Mouse (Mus musculus) liver, embryonic 11.5 days (tissue): ENCODE data around the gene Nprl2. TPM values are rescaled to one million over a fixed set of nuclear protein-coding genes. Genes with fewer than 3 reads are reported as not detected.
"Not testable (repeated sequence)": the region's sequence is repeated elsewhere in the genome, so short reads cannot be mapped to it uniquely, and the experiment has no call there.

ENCODE experiments used
- ATAC-seq: fragments of 200-750 bp; cut with Nextera tagmentation; replicated peaks from 2 replicates; pipeline ENCODE4 v1.8.0; 2017; ENCODE audit warnings: moderate number of reproducible peaks, mild to moderate bottlenecking, moderate TSS enrichment, moderate library complexity; ENCODE audit not compliant: low FRiP score
- DNase-seq: peaks from one replicate; pipeline ENCODE4 v3.0.0-alpha.2; 2017; ENCODE audit warnings: low spot score
- H3K27ac ChIP-seq: fragments of 300-500 bp; sonication (generic); 2 replicates; pipeline ENCODE4 v1.5.1; 2014; ENCODE audit warnings: mild to moderate bottlenecking, low read depth, low read length, control low read depth
- H3K27me3 ChIP-seq: fragments of 300-500 bp; sonication (generic); replicated peaks from 2 replicates; pipeline ENCODE4 v1.6.1; 2014; ENCODE audit warnings: low read length, mixed read lengths; ENCODE audit not compliant: control insufficient read depth, insufficient read depth
- H3K36me3 ChIP-seq: fragments of 300-500 bp; sonication (generic); 2 replicates; pipeline ENCODE4 v1.6.1; 2014; ENCODE audit warnings: mild to moderate bottlenecking, low read length, moderate library complexity, mixed read lengths; ENCODE audit not compliant: control insufficient read depth, insufficient read depth
- H3K4me1 ChIP-seq: fragments of 300-500 bp; sonication (generic); replicated peaks from 2 replicates; pipeline ENCODE4 v1.6.1; 2014; ENCODE audit warnings: low read length, mixed read lengths; ENCODE audit not compliant: control insufficient read depth, insufficient read depth
- H3K4me2 ChIP-seq: fragments of 300-500 bp; sonication (generic); 2 replicates; pipeline ENCODE4 v1.6.1; 2014; ENCODE audit warnings: mild to moderate bottlenecking, control low read depth, moderate library complexity
- H3K4me3 ChIP-seq: fragments of 300-500 bp; sonication (generic); 2 replicates; pipeline ENCODE4 v1.5.1; 2014; ENCODE audit warnings: low read depth, low read length, control low read depth
- H3K9ac ChIP-seq: fragments of 300-500 bp; sonication (generic); 2 replicates; pipeline ENCODE4 v1.6.1; 2014; ENCODE audit warnings: low read depth, low read length, control low read depth
- H3K9me3 ChIP-seq: fragments of 300-500 bp; sonication (generic); 2 replicates; pipeline ENCODE4 v1.6.1; 2016; ENCODE audit warnings: low read length, inconsistent platforms, mixed read lengths; ENCODE audit not compliant: control insufficient read depth
- WGBS: fragments of 180-500 bp; shearing (Covaris S2); extraction: QIAGEN DNeasy Blood & Tissue Kit; methylation state at CpG from one replicate; pipeline ENCODE4 v1.1.7; 2014; 5-methylcytosine and 5-hydroxymethylcytosine counted together
- polyA plus RNA-seq: library from polyadenylated mRNA; unstranded; fragments of >200 nt; fragmentation: Nextera tagmentation; extraction: Ambion mirVana; gene quantifications from 2 replicates; pipeline ENCODE4 v1.2.1, GENCODE M21; 2014

Gene Nprl2
- polyA plus RNA-seq, 1 experiment from 2014 or later: 31.3 TPM

- peaks cover 48% of the 10 kb centered on the region for H3K4me1 ChIP-seq
These were observed 11.7 kb downstream of the Nprl2 start for GRCm38 (mm10) chr9:107553541-107554318.

GRCm38 (mm10) chr9:107554319-107554825 is 12.3 kb downstream of the Nprl2 start:
- Histone ChIP-seq H3K4me1 (peaks cover 48% of the 10 kb centered on the region), H3K9ac (peak overlapping the region; percentile 89), H3K9me3 (no peaks in the 10 kb centered on the region), H3K4me2 (peak overlapping the region; percentile 99), H3K27ac (peak overlapping the region; percentile 95), H3K27me3 (no peaks in the 10 kb centered on the region), H3K36me3 (peaks cover 25% of the 10 kb centered on the region), H3K4me3 (peak overlapping the region; percentile 79)
- under 1% methylated on average over 53 of the region's 53 CpGs for WGBS
- ATAC-seq: peak; percentile 88
- DNase-seq: peak; percentile 93

More at GRCm38 (mm10) chr9:107553541-107554318, 11.7 kb downstream of the Nprl2 start:
- 0 out of 2 replicates have a peak, but pooled peaks cover 4% of the 10 kb centered on the region for H3K27me3 ChIP-seq
- H3K27ac ChIP-seq: peak overlapping the region; percentile 95
- H3K36me3 ChIP-seq: peaks cover 18% of the 10 kb centered on the region
- DNase-seq (no peak), ATAC-seq (peak; percentile 46)
- WGBS: 5% methylated on average over 37 of the region's 37 CpGs
- peak overlapping the region; percentile 99 for H3K4me2 ChIP-seq
- peak overlapping the region; percentile 81 for H3K9ac ChIP-seq
- peak overlapping the region; percentile 79 for H3K4me3 ChIP-seq
- no peaks in the 10 kb centered on the region for H3K9me3 ChIP-seq

GRCm38 (mm10) chr9:107555031-107555457 is 13.0 kb downstream of the Nprl2 start:
- Histone ChIP-seq H3K9ac (peak overlapping the region; percentile 89), H3K4me2 (peak overlapping the region; percentile 99), H3K9me3 (no peaks in the 10 kb centered on the region), H3K36me3 (peaks cover 30% of the 10 kb centered on the region), H3K4me3 (peak overlapping the region; percentile 79), H3K27ac (peak overlapping the region; percentile 95), H3K4me1 (peaks cover 48% of the 10 kb centered on the region), H3K27me3 (no peaks in the 10 kb centered on the region)
- ATAC-seq (peak; percentile 10), DNase-seq (no peak)
- under 1% methylated on average over 23 of the region's 23 CpGs for WGBS

GRCm38 (mm10) chr9:107555701-107556100 is 13.7 kb downstream of the Nprl2 start:
- WGBS: 35% methylated on average over 2 of the region's 2 CpGs
- Histone ChIP-seq H3K4me3 (peak overlapping the region; percentile 79), H3K27ac (peak overlapping the region; percentile 42; the same call in 1 of the 2 replicates), H3K4me2 (peak overlapping the region; percentile 99), H3K9me3 (no peaks in the 10 kb centered on the region), H3K27me3 (no peaks in the 10 kb centered on the region), H3K9ac (peak overlapping the region; percentile 89), H3K4me1 (peaks cover 45% of the 10 kb centered on the region), H3K36me3 (peaks cover 35% of the 10 kb centered on the region)
- no peak for DNase-seq
- ATAC-seq: no peak

GRCm38 (mm10) chr9:107556346-107556745 is 14.3 kb downstream of the Nprl2 start:
- H3K4me2 ChIP-seq: peak overlapping the region; percentile 99
- no peak for ATAC-seq
- H3K9me3 ChIP-seq: no peaks in the 10 kb centered on the region
- peak overlapping the region; percentile 79 for H3K4me3 ChIP-seq
- peak overlapping the region; percentile 89 for H3K9ac ChIP-seq
- H3K27me3 ChIP-seq: no peaks in the 10 kb centered on the region
- no peak for DNase-seq
- H3K4me1 ChIP-seq: peaks cover 38% of the 10 kb centered on the region
- WGBS: 62% methylated on average over 3 of the region's 3 CpGs
- peaks cover 42% of the 10 kb centered on the region for H3K36me3 ChIP-seq
- no peak overlapping the region; the same call in 1 of the 2 replicates for H3K27ac ChIP-seq

GRCm38 (mm10) chr9:107563029-107563581 is 21.1 kb downstream of the Nprl2 start, which contains the start of gene Tusc2:
Gene Tusc2 (plus strand): TSS chr9:107563255.
- DNase-seq (peak; percentile 90), ATAC-seq (peak; percentile 94)
- Histone ChIP-seq H3K27ac (peak within 1 kb of the TSS; percentile 65; the same call in 1 of the 2 replicates), H3K9me3 (no peaks in the 10 kb centered on the region), H3K9ac (peak within 1 kb of the TSS; percentile 89), H3K4me1 (peaks cover 33% of the 10 kb centered on the region), H3K4me3 (peak within 1 kb of the TSS; percentile 95), H3K36me3 (peaks cover 45% of the 10 kb centered on the region), H3K4me2 (peak within 1 kb of the TSS; percentile 95), H3K27me3 (no peaks in the 10 kb centered on the region)
- WGBS: under 1% methylated on average over 46 of the region's 46 CpGs

GRCm38 (mm10) chr9:107565556-107565955 is 23.5 kb downstream of the Nprl2 start:
- not testable (repeated sequence) for DNase-seq, H3K9ac ChIP-seq, ATAC-seq, H3K9me3 ChIP-seq, H3K27me3 ChIP-seq, H3K27ac ChIP-seq
- peak overlapping the region; percentile 37 for H3K4me2 ChIP-seq
- peak overlapping the region; percentile 21 for H3K4me3 ChIP-seq
- peaks cover 23% of the 10 kb centered on the region for H3K36me3 ChIP-seq
- 43% methylated on average over 5 of the region's 5 CpGs for WGBS
- peaks cover 43% of the 10 kb centered on the region for H3K4me1 ChIP-seq

GRCm38 (mm10) chr9:107566041-107566709 is 24.1 kb downstream of the Nprl2 start:
- peaks cover 19% of the 10 kb centered on the region for H3K36me3 ChIP-seq
- H3K27me3 ChIP-seq: no peaks in the 10 kb centered on the region
- peaks cover 49% of the 10 kb centered on the region for H3K4me1 ChIP-seq
- peak overlapping the region; percentile 78 for H3K4me2 ChIP-seq
- H3K9ac ChIP-seq: 0 out of 2 replicates have a peak overlapping the region, but pooled peaks have one; percentile 9
- no peak for ATAC-seq
- WGBS: 54% methylated on average over 15 of the region's 15 CpGs
- H3K4me3 ChIP-seq: no peak overlapping the region
- H3K27ac ChIP-seq: peak overlapping the region; percentile 80
- H3K9me3 ChIP-seq: no peaks in the 10 kb centered on the region
- peak; percentile 75 for DNase-seq
